Mouse (Mus musculus) heart, adult 2 months (tissue): ENCODE data around the gene Spns2.

ENCODE experiments used
- CTCF ChIP-seq: fragments of 200-600 bp; IDR thresholded peaks from 2 replicates; pipeline ENCODE4 v1.8.1; 2022; ENCODE audit warnings: antibody characterized with exemption, mild to moderate bottlenecking, moderate library complexity
- EP300 ChIP-seq: fragments of 200-500 bp; IDR thresholded peaks from 2 replicates; pipeline ENCODE4 v1.6.1; 2011; ENCODE audit warnings: low read depth, low read length, control low read depth; ENCODE audit not compliant: insufficient read depth

DNA sequence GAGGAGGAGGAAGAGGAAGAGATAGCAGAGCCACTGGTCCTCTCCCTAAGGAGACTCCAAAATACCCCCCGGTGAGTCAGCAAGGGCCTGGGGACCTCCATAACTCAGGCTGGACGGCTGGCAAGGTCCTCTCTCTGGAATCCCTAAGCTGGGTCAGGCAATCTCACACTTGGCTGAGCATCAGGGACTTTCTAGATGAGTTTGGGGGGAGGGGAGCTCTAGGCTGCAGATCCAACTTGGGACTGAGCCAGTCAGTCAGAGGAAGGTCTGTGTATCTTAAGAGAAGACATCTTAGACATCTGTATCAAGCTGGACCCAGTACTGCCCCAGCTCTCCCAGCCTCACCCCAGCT is 54.0 kb downstream of the Spns2 start:
- TF ChIP-seq CTCF, result no peak
- no peak for TF ChIP-seq EP300
